Mouse (Mus musculus): ENCODE measurements around the gene Gm10203. TPM values are rescaled to one million over a fixed set of nuclear protein-coding genes. Genes with fewer than 3 reads are reported as not detected.
"Not testable (repeated sequence)": the region's sequence is repeated elsewhere in the genome, so short reads cannot be mapped to it uniquely, and the experiment has no call there.

Gene Gm10203
- total RNA-seq (2014; rRNA removed) (not detected in 2 replicates), polyA plus RNA-seq (2015; fragmentation: Nextera tagmentation; extraction: Ambion mirVana) (not detected in 2 replicates)

DNA sequence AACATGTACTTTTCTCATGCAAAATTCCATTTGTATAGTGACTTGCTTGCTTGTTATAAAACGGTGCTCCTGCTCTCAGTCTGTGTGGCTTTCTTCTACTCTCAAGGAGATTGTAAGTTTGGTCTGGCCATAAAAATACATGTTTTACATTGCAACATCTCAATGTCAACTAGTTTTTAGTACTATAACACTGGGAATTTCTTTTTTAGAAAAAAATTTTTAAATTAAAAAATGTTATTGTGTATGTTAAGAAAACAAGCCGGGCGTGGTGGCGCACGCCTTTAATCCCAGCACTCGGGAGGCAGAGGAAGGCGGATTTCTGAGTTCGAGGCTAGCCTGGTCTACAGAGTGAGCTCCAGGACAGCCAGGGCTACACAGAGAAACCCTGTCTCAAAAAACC is at the start of gene Gm10203:
Gene Gm10203 (plus strand): TSS at position 301 of the 400 bp plus-strand sequence.
- not testable (repeated sequence) for ATAC-seq; H3K36me3 ChIP-seq (ENCODE audit: insufficient read depth); H3K9me3 ChIP-seq (ENCODE audit: low read length); H3K4me3 ChIP-seq (ENCODE audit: low read depth, low read length); H3K27me3 ChIP-seq (ENCODE audit: insufficient read depth, low read length); DNase-seq; H3K4me1 ChIP-seq (ENCODE audit: insufficient read depth); H3K9ac ChIP-seq; H3K4me2 ChIP-seq (ENCODE audit: low read depth); H3K27ac ChIP-seq (ENCODE audit: low read depth, low read length)
- WGBS = 78% methylated on average over 8 of the region's 8 CpGs

DNA sequence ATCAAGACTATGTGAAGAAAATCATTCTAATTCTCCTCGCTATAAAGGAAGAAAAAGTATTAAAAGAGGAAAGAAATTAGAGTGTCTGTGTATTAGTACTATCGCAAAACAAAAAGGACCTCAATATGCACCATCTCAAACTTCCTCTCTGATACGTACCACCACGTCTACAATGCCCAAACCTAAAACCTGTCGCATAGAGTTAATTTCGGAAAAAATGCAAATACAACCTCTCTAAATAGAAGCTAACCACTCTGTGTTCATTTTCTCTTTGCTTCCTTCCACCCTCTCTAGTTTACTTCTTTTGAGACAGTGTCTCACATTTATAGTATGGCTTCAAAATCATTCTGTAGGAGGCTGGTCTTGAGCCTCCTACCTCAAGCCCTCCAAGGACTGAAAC is 37.6 kb upstream of the Gm10203 start:
- no peaks in the 10 kb centered on the region for H3K9me3 ChIP-seq (ENCODE audit: low read length)
- 0 out of 2 replicates have a peak, but pooled peaks cover 3% of the 10 kb centered on the region for H3K4me1 ChIP-seq (ENCODE audit: insufficient read depth)
- H3K27ac ChIP-seq (ENCODE audit: low read depth, low read length) = no peak overlapping the region
- TF ChIP-seq CTCF (IDR thresholded peaks at IDR 0.05; ENCODE audit: low read depth) = no peak
- no peaks in the 10 kb centered on the region for H3K27me3 ChIP-seq (ENCODE audit: insufficient read depth, low read length)
- no peak overlapping the region for H3K9ac ChIP-seq
- ATAC-seq (no peak), DNase-seq (no peak)
- H3K4me3 ChIP-seq (ENCODE audit: low read depth, low read length) = no peak overlapping the region
- no peak overlapping the region for H3K4me2 ChIP-seq (ENCODE audit: low read depth)
- H3K36me3 ChIP-seq (ENCODE audit: insufficient read depth) = no peaks in the 10 kb centered on the region
- 96% methylated on average over 6 of the region's 6 CpGs for WGBS

DNA sequence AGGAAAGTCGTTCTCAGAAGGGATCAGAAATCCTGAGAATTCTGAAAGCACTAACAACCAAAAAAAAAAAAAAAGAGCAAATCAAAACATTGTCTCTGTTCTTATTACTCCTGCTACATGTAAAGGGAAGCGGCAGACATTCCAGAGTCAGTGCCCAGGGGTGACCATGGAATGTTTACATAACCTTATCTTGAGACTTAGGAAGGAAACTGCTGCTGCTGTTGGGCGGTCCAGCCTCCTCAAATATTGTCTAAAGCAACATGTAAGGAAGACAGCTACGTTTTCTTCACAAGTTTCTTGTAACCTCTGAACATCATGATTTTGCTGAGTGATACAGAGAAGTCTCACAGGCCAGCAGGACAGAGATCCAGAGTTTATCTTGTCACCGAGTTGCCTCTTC is 36.5 kb upstream of the Gm10203 start:
- H3K4me2 ChIP-seq (ENCODE audit: low read depth) = no peak overlapping the region
- no peak overlapping the region for H3K4me3 ChIP-seq (ENCODE audit: low read depth, low read length)
- no peaks in the 10 kb centered on the region for H3K9me3 ChIP-seq (ENCODE audit: low read length)
- H3K27me3 ChIP-seq (ENCODE audit: insufficient read depth, low read length) = no peaks in the 10 kb centered on the region
- WGBS = 80% methylated on average over 5 of the region's 5 CpGs
- 0 out of 2 replicates have a peak, but pooled peaks cover 3% of the 10 kb centered on the region for H3K4me1 ChIP-seq (ENCODE audit: insufficient read depth)
- no peak overlapping the region for H3K9ac ChIP-seq
- DNase-seq (no peak), ATAC-seq (no peak)
- no peak for TF ChIP-seq CTCF (IDR thresholded peaks at IDR 0.05; ENCODE audit: low read depth)
- no peak overlapping the region for H3K27ac ChIP-seq (ENCODE audit: low read depth, low read length)
- no peaks in the 10 kb centered on the region for H3K36me3 ChIP-seq (ENCODE audit: insufficient read depth)

DNA sequence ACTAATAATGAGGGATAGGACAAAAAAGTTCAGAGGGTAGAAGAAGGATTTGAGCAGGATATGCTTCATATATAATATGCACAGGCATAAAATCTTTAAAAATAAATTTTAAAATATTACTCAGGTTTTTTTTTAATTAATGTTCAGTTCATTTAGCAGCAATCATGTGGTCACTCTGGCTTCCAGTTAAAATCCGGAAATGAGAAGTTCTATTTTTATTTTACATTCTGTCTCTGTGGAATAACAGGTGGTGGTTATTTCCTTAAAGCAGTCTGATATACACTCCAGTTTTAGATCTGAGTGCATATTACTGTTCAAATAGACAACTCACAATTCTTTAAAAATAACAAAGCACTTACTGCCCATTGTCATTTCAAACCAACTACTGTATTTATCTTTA is 35.4 kb upstream of the Gm10203 start:
- no peak for DNase-seq
- Histone ChIP-seq H3K4me1 (ENCODE audit: insufficient read depth) (0 out of 2 replicates have a peak, but pooled peaks cover 3% of the 10 kb centered on the region), H3K4me2 (ENCODE audit: low read depth) (no peak overlapping the region), H3K9ac (no peak overlapping the region), H3K36me3 (ENCODE audit: insufficient read depth) (no peaks in the 10 kb centered on the region), H3K9me3 (ENCODE audit: low read length) (no peaks in the 10 kb centered on the region), H3K27me3 (ENCODE audit: insufficient read depth, low read length) (no peaks in the 10 kb centered on the region), H3K4me3 (ENCODE audit: low read depth, low read length) (no peak overlapping the region), H3K27ac (ENCODE audit: low read depth, low read length) (no peak overlapping the region)
- TF ChIP-seq CTCF (IDR thresholded peaks at IDR 0.05; ENCODE audit: low read depth) = no peak
- ATAC-seq = no peak
- WGBS = 79% methylated on average over 1 of the region's 1 CpGs

DNA sequence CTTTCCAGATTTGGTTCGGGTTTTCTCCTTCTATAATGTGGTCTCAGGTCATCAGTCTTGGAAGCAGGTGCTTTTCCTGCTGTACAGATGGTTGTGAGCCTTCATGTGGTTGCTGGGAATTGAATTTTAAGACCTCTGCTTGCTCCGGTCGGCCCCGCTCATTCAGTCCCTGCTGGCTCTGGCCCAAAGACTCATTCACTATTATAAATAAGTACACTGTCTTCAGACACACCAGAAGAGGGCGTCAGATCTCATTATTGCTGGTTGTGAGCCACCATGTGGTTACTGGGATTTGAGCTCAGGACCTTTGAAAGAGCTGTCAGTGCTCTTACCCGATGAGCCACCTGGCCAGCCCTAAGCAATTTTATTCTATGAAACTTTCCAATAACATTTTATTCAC is 34.6 kb upstream of the Gm10203 start:
- no peaks in the 10 kb centered on the region for H3K9me3 ChIP-seq (ENCODE audit: low read length)
- H3K9ac ChIP-seq = no peak overlapping the region
- no peak overlapping the region for H3K27ac ChIP-seq (ENCODE audit: low read depth, low read length)
- no peak for ATAC-seq
- no peaks in the 10 kb centered on the region for H3K36me3 ChIP-seq (ENCODE audit: insufficient read depth)
- H3K4me1 ChIP-seq (ENCODE audit: insufficient read depth) = 0 out of 2 replicates have a peak, but pooled peaks cover 3% of the 10 kb centered on the region
- WGBS = 46% methylated on average over 6 of the region's 6 CpGs
- no peak for TF ChIP-seq CTCF (IDR thresholded peaks at IDR 0.05; ENCODE audit: low read depth)
- H3K27me3 ChIP-seq (ENCODE audit: insufficient read depth, low read length) = no peaks in the 10 kb centered on the region
- no peak for DNase-seq
- H3K4me2 ChIP-seq (ENCODE audit: low read depth) = no peak overlapping the region
- H3K4me3 ChIP-seq (ENCODE audit: low read depth, low read length) = no peak overlapping the region

DNA sequence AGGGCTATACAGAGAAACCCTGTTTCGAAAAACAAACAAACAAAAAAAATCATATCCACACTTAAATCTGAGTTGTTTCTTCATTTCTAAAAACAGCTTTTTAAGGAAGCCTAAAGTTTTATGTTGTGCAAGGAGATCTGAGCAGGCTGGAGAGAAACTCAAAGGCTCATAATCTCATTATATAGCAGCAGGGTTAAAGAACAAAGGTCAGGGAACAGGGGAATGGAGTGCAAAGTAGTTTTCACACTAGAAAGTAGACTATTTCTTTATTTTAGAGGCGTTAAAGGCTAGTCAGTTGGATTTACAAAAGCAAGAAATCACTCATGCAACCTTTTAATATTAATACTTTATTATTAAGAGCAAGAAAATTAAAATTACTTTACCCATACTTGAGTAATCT is 33.7 kb upstream of the Gm10203 start:
- H3K9me3 ChIP-seq (ENCODE audit: low read length) = no peaks in the 10 kb centered on the region
- no peak overlapping the region for H3K27ac ChIP-seq (ENCODE audit: low read depth, low read length)
- DNase-seq (no peak), ATAC-seq (no peak)
- H3K4me3 ChIP-seq (ENCODE audit: low read depth, low read length) = no peak overlapping the region
- no peak for TF ChIP-seq CTCF (IDR thresholded peaks at IDR 0.05; ENCODE audit: low read depth)
- H3K4me2 ChIP-seq (ENCODE audit: low read depth) = no peak overlapping the region
- H3K36me3 ChIP-seq (ENCODE audit: insufficient read depth) = no peaks in the 10 kb centered on the region
- H3K9ac ChIP-seq = no peak overlapping the region
- H3K4me1 ChIP-seq (ENCODE audit: insufficient read depth) = 0 out of 2 replicates have a peak, but pooled peaks cover 3% of the 10 kb centered on the region
- 89% methylated on average over 2 of the region's 2 CpGs for WGBS
- H3K27me3 ChIP-seq (ENCODE audit: insufficient read depth, low read length) = no peaks in the 10 kb centered on the region

DNA sequence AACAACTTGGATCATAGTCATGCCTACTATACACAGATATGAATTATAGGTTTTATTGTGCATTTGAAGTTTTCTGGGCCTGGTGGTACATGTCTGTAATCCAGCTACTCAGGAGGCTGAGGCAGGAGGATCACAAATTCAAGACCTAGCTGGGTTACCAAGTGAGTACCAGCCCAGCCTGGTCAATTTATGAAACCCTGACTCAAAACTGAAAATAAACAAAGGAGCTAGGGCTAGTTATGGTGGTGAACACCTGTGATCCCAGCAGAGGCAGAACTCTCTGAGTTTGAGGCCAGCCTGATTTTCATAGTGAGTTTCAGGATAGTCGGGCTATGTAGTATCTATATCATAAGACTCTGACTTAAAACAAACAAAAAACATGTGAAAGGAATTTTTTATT is 32.7 kb upstream of the Gm10203 start:
- Histone ChIP-seq H3K4me2 (ENCODE audit: low read depth) (no peak overlapping the region), H3K36me3 (ENCODE audit: insufficient read depth) (no peaks in the 10 kb centered on the region), H3K27me3 (ENCODE audit: insufficient read depth, low read length) (no peaks in the 10 kb centered on the region), H3K27ac (ENCODE audit: low read depth, low read length) (no peak overlapping the region), H3K9ac (no peak overlapping the region), H3K9me3 (ENCODE audit: low read length) (no peaks in the 10 kb centered on the region), H3K4me1 (ENCODE audit: insufficient read depth) (0 out of 2 replicates have a peak, but pooled peaks cover 3% of the 10 kb centered on the region), H3K4me3 (ENCODE audit: low read depth, low read length) (no peak overlapping the region)
- TF ChIP-seq CTCF (IDR thresholded peaks at IDR 0.05; ENCODE audit: low read depth) = no peak
- ATAC-seq (no peak), DNase-seq (no peak)
- WGBS = 92% methylated on average over 1 of the region's 1 CpGs

Measured in forebrain, postnatal 0 days (tissue).